Comparison of ENCODE assay signal across 14 mouse cellular contexts in genomic region chr4:128689739-128690304, GRCm38 (mm10). TPM values are rescaled to one million over a fixed set of nuclear protein-coding genes. Genes with fewer than 3 reads are reported as not detected.
DNase-seq lines count a peak whose midpoint lies in the region; ATAC-seq and TF ChIP-seq lines count a peak whose summit lies in the region.
"Had no signal": no experiment of that assay in that cellular context is flagged by ENCODE, and none has a peak within 500 bp of the region (broad histone marks: within the 10 kb centered on the region; RNA-seq: fewer than 3 reads in every experiment).

No protein-coding gene starts in this region.

- TF ChIP-seq CTCF in layer of hippocampus, adult 2 months (conservative IDR thresholded peaks at IDR 0.05), result no peak

- 71% methylated on average over 6 of the region's 6 CpGs for WGBS in embryonic facial prominence, embryonic 10.5 days
- 56% methylated on average over 6 of the region's 6 CpGs for WGBS in hindbrain, embryonic 15.5 days
- WGBS in heart, embryonic 12.5 days, result 69% methylated on average over 6 of the region's 6 CpGs

- peak overlapping the region; percentile 50 for H3K4me2 ChIP-seq in hindbrain, embryonic 15.5 days
- H3K4me2 ChIP-seq in heart, embryonic 12.5 days, result no peak overlapping the region
- H3K4me2 ChIP-seq: heart, embryonic 15.5 days; limb, embryonic 13.5 days; lung, embryonic 15.5 days had no signal

- H3K27me3 ChIP-seq in embryonic facial prominence, embryonic 10.5 days (replicated peaks; ENCODE audit: low read depth, poor library complexity, severe bottlenecking), result no peaks in the 10 kb centered on the region
- no peaks in the 10 kb centered on the region for H3K27me3 ChIP-seq in hindbrain, embryonic 15.5 days
- no peaks in the 10 kb centered on the region for H3K27me3 ChIP-seq in heart, embryonic 12.5 days (replicated peaks)
- H3K27me3 ChIP-seq: limb, embryonic 13.5 days; lung, embryonic 15.5 days had no signal

- H3K27ac ChIP-seq in layer of hippocampus, adult 2 months, result peak overlapping the region; percentile 87
- H3K27ac ChIP-seq in embryonic facial prominence, embryonic 10.5 days (replicated peaks), result peak overlapping the region; percentile 68
- peak overlapping the region; percentile 74 for H3K27ac ChIP-seq in hindbrain, embryonic 15.5 days (replicated peaks)
- H3K27ac ChIP-seq in heart, embryonic 12.5 days (ENCODE audit: poor library complexity, severe bottlenecking), result no peak overlapping the region
- H3K27ac ChIP-seq: heart, embryonic 15.5 days; lung, embryonic 15.5 days had no signal

- H3K9me3 ChIP-seq in embryonic facial prominence, embryonic 10.5 days, result 0 out of 2 replicates have a peak, but pooled peaks cover 8% of the 10 kb centered on the region
- no peaks in the 10 kb centered on the region for H3K9me3 ChIP-seq in hindbrain, embryonic 15.5 days
- peaks cover 6% of the 10 kb centered on the region for H3K9me3 ChIP-seq in heart, embryonic 12.5 days (replicated peaks)
- H3K9me3 ChIP-seq: heart, embryonic 15.5 days; lung, embryonic 15.5 days had no signal

- H3K4me3 ChIP-seq in layer of hippocampus, adult 2 months, result peak overlapping the region; percentile 8; the same call in 1 of the 2 replicates
- 0 out of 2 replicates have a peak overlapping the region, but pooled peaks have one; percentile 3 for H3K4me3 ChIP-seq in embryonic facial prominence, embryonic 10.5 days
- peak overlapping the region; percentile 30 for H3K4me3 ChIP-seq in hindbrain, embryonic 15.5 days
- no peak overlapping the region for H3K4me3 ChIP-seq in heart, embryonic 12.5 days
- H3K4me3 ChIP-seq: heart, embryonic 15.5 days; limb, embryonic 13.5 days; lung, embryonic 15.5 days had no signal

- no peak overlapping the region for H3K9ac ChIP-seq in hindbrain, embryonic 15.5 days
- no peak overlapping the region for H3K9ac ChIP-seq in heart, embryonic 12.5 days
- H3K9ac ChIP-seq: heart, embryonic 15.5 days; limb, embryonic 13.5 days; lung, embryonic 15.5 days had no signal

- peaks cover 4% of the 10 kb centered on the region; the same call in 1 of the 2 replicates for H3K36me3 ChIP-seq in embryonic facial prominence, embryonic 10.5 days (replicated peaks)
- no peaks in the 10 kb centered on the region for H3K36me3 ChIP-seq in hindbrain, embryonic 15.5 days
- no peaks in the 10 kb centered on the region for H3K36me3 ChIP-seq in heart, embryonic 12.5 days
- H3K36me3 ChIP-seq: heart, embryonic 15.5 days; limb, embryonic 13.5 days; lung, embryonic 15.5 days had no signal

- no peak for DNase-seq in layer of hippocampus, adult 2 months (ENCODE audit: low spot score in 2 of 2)
- DNase-seq in layer of hippocampus, adult 18-20 months (ENCODE audit: low spot score in 2 of 2), result no peak
- DNase-seq in embryonic facial prominence, embryonic 10.5 days (ENCODE audit: low spot score), result no peak
- DNase-seq in naive thymus-derived CD4-positive, alpha-beta T cell, adult 2 months (ENCODE audit: low read depth), result peak; percentile 12
- DNase-seq in urinary bladder, postnatal 36 days (ENCODE audit: low spot score in 2 of 2), result no peak
- no peak for DNase-seq in thymus, postnatal 36 days
- DNase-seq: adrenal gland, postnatal 10 days; gastrocnemius, postnatal 10 days; kidney, adult 11 months had no signal

- H3K4me1 ChIP-seq in embryonic facial prominence, embryonic 10.5 days, result peaks cover 70% of the 10 kb centered on the region
- peaks cover 71% of the 10 kb centered on the region for H3K4me1 ChIP-seq in hindbrain, embryonic 15.5 days (replicated peaks)
- peaks cover 12% of the 10 kb centered on the region; the same call in 1 of the 2 replicates for H3K4me1 ChIP-seq in heart, embryonic 12.5 days (replicated peaks)

- ATAC-seq in hindbrain, embryonic 15.5 days (ENCODE audit: low FRiP score, low read depth), result no peak
- ATAC-seq in heart, embryonic 12.5 days (ENCODE audit: insufficient number of reproducible peaks, low FRiP score), result no peak

RNA-seq across cellular contexts. Expression of gene Phc2, which starts 35.3 kb away (rescaled TPM):
- 10 to 100 TPM; 85.4 to 91.3 TPM for total RNA-seq in layer of hippocampus, adult 2 months (2021)
- total RNA-seq in layer of hippocampus, adult 18-20 months (2021), result 100 to 1,000 TPM in 1 of 2 experiments, 10 to 100 TPM in 1; 99.6 to 102 TPM
- polyA plus RNA-seq in embryonic facial prominence, embryonic 10.5 days (2016; fragmentation: Nextera tagmentation; extraction: Ambion mirVana), result 69.5 and 84.4 TPM in 2 replicates
- polyA plus RNA-seq in hindbrain, embryonic 15.5 days (2015; fragmentation: Nextera tagmentation; extraction: Ambion mirVana), result 67.0 and 71.5 TPM in 2 replicates
- polyA plus RNA-seq in heart, embryonic 12.5 days (2016; fragmentation: Nextera tagmentation; extraction: Ambion mirVana), result 53.3 and 58.5 TPM in 2 replicates
